Mouse (Mus musculus): Measurements from ENCODE around the gene Olfr867.

The Olfr867 gene

DNA sequence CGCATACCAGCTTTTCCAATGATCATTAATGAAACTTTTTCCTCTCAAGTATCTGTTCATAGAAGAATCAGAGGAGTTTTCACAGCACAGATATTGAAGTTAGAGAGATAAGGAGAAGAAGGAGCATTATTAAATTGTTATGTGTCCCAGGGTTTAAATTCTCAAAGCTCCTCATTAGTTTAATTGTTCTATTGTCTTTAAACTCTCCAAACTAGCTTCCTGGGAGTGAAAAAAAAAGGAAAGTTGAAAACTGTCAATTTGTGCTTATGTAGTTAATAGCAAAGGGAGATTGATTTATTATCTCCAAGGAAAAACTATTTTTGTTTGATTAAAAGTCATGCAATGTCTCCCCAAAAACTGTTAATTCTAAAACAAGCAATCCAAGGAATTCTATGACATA lies at the start of gene Olfr867:
TSS of gene Olfr867 (minus strand) at position 101 of the 400 bp plus-strand sequence.
- DNase-seq (ENCODE audit: low spot score in 2 of 2): no peak

- no peak for DNase-seq (ENCODE audit: low spot score in 2 of 2)
Measured at GRCm38 (mm10) chr9:20098326-20098725, 41.0 kb upstream of the Olfr867 start, which contains the start of gene Olfr868. TSS of gene Olfr868 (plus strand) at chr9:20098626.

GRCm38 (mm10) chr9:20073523-20074177 lies 16.3 kb upstream of the Olfr867 start:
- no peak for DNase-seq (ENCODE audit: low spot score in 2 of 2)

DNA sequence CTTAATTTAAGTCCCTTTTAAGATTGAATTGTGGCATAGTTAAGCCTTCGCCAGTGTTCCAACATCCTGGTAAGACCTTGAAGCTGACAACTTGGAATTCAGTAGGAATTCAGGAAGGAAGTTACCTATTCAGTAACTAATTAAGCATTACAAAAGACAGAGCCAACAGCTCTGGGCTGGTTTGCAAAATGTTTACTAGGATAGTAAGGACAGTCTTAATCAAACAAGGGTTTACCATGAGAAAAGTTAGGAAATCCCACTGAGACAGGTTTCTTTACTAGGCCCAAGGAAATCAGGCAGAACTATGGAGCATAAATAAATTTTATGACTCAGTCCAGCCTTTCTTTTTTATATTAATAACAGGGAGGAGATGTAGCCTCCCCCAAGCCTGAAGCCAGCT lies 13.9 kb upstream of the Olfr867 start:
- DNase-seq (ENCODE audit: low spot score in 2 of 2): no peak

GRCm38 (mm10) chr9:20070236-20070635 lies 12.9 kb upstream of the Olfr867 start:
- no peak for DNase-seq (ENCODE audit: low spot score in 2 of 2)

DNA sequence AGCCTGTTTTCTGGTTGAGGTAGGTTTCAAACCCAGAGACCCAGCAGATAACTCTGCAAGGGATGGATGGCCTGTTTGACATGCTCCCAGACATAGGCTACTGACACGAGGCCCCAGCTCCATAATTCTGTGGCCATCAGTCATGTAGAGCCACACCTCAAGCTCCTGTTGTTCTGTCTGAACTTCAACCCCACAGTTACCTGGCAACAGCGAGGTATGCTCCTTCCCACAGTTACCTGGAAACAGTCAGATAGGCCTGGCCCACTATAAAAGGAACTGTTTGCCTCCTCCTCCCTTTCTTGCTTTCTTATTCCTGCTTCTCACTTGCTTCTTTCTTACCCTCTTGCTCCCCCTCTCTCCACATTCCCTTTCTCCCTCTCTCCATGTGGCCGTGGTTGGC lies 9.4 kb downstream of the Olfr867 start:
- no peak for DNase-seq (ENCODE audit: low spot score in 2 of 2)

- DNase-seq (ENCODE audit: low spot score in 2 of 2): no peak
Measured at GRCm38 (mm10) chr9:20027935-20028334, 29.4 kb downstream of the Olfr867 start, which contains the start of gene Olfr866. TSS of gene Olfr866 (minus strand) at chr9:20028035.
